Mouse (Mus musculus): ENCODE results near the gene Crb2. TPM values are rescaled to one million over a fixed set of nuclear protein-coding genes. Genes with fewer than 3 reads are reported as not detected.

The Crb2 gene
- polyA plus RNA-seq (2014; fragmentation: Illumina TruSeq; extraction: RNeasy Lipid Tissue Mini Kit (QIAGEN cat#74804); ENCODE audit: low read depth, low replicate concordance) = not detected

DNA sequence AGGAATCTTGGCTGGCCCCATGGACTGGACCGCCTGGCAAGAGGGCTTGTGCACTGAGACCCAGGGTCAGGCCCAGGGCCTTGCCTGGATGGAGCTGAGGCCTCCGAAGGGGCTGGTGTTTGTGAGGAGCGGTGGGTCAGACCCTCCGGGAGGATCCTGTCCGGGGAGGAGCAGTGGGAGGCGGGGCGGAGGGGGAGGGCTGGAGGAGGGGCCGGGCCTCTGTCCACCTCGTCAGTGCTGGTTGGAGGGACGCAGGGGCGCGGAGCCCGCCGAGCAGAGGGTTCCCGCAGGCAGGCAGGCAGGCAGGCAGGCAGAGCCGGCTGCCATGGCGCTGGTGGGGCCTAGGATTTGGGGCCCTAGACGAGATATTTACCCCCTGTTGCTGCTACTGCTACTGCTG is at the start of gene Crb2:
Gene Crb2, plus strand, starts transcription at position 234 of the 400 bp plus-strand sequence.

Other genes starting within 250 kb of the Crb2 start
- 91.3 TPM for gene Strbp, start 72.4 kb upstream of the Crb2 start, polyA plus RNA-seq (2014; fragmentation: Illumina TruSeq; extraction: RNeasy Lipid Tissue Mini Kit (QIAGEN cat#74804); ENCODE audit: low read depth, low replicate concordance)

All from adrenal gland, adult 10 weeks (tissue).